Mouse (Mus musculus) forebrain, embryonic 15.5 days (tissue): Measurements from ENCODE around the gene Gm21725. TPM values are rescaled to one million over a fixed set of nuclear protein-coding genes. Genes with fewer than 3 reads are reported as not detected.
"Not testable (repeated sequence)": the region's sequence is repeated elsewhere in the genome, so short reads cannot be mapped to it uniquely, and the experiment has no call there.

Experiments used
- ATAC-seq: fragments of 200-750 bp; cut with Nextera tagmentation; replicated peaks from 2 replicates; pipeline ENCODE4 v1.8.0; 2017; ENCODE audit warnings: mild to moderate bottlenecking, moderate TSS enrichment, moderate library complexity
- H3K27ac ChIP-seq: fragments of 300-500 bp; sonication (generic); replicated peaks from 2 replicates; pipeline ENCODE4 v1.5.1; 2015; ENCODE audit warnings: mild to moderate bottlenecking, inconsistent platforms
- H3K27me3 ChIP-seq: fragments of 300-500 bp; sonication (generic); 2 replicates; pipeline ENCODE4 v1.6.1; 2015; ENCODE audit warnings: inconsistent platforms
- H3K36me3 ChIP-seq: fragments of 300-500 bp; sonication (generic); 2 replicates; pipeline ENCODE4 v1.6.1; 2015; ENCODE audit warnings: mild to moderate bottlenecking, inconsistent platforms
- H3K4me1 ChIP-seq: fragments of 300-500 bp; sonication (generic); 2 replicates; pipeline ENCODE4 v1.6.1; 2015; ENCODE audit warnings: inconsistent platforms
- H3K4me2 ChIP-seq: fragments of 300-500 bp; sonication (generic); replicated peaks from 2 replicates; pipeline ENCODE4 v1.6.1; 2015; ENCODE audit warnings: mild to moderate bottlenecking, inconsistent platforms
- H3K4me3 ChIP-seq: fragments of 300-500 bp; sonication (generic); 2 replicates; pipeline ENCODE4 v1.5.1; 2015; ENCODE audit warnings: mild to moderate bottlenecking, inconsistent platforms
- H3K9ac ChIP-seq: fragments of 300-500 bp; sonication (generic); replicated peaks from 2 replicates; pipeline ENCODE4 v1.6.1; 2015; ENCODE audit warnings: mild to moderate bottlenecking, inconsistent platforms
- H3K9me3 ChIP-seq: fragments of 300-500 bp; sonication (generic); 2 replicates; pipeline ENCODE4 v1.6.1; 2016; ENCODE audit warnings: inconsistent platforms
- WGBS: fragments of 180-500 bp; shearing (Covaris S2); methylation state at CpG from one replicate; pipeline ENCODE4 v1.1.7; 2015; ENCODE audit warnings: mixed read lengths; 5-methylcytosine and 5-hydroxymethylcytosine counted together
- polyA plus RNA-seq: library from polyadenylated mRNA; unstranded; fragments of >200 nt; fragmentation: Nextera tagmentation; extraction: Ambion mirVana; gene quantifications from 2 replicates; pipeline ENCODE4 v1.2.1, GENCODE M21; 2015

The Gm21725 gene
- not detected in 2 replicates for polyA plus RNA-seq

- not testable (repeated sequence) for H3K27ac ChIP-seq, H3K4me3 ChIP-seq, H3K9ac ChIP-seq, H3K36me3 ChIP-seq, H3K4me2 ChIP-seq, H3K9me3 ChIP-seq, ATAC-seq, H3K4me1 ChIP-seq, H3K27me3 ChIP-seq
- WGBS, result no CpG with 5 or more reads among the region's 3 CpGs
Measured at GRCm38 (mm10) chrY:13348963-13349362, at the start of gene Gm21725. TSS of gene Gm21725 (minus strand) at chrY:13349063.

Other genes starting within 250 kb of the Gm21725 start
- not detected in 2 replicates for gene Gm21891, start 215.6 kb downstream of the Gm21725 start, polyA plus RNA-seq
- gene Gm21425, start 187.1 kb downstream of the Gm21725 start, polyA plus RNA-seq, result not detected in 2 replicates
- gene Gm21828, start 125.1 kb downstream of the Gm21725 start, polyA plus RNA-seq, result not detected in 2 replicates
- gene Gm21440, start 96.7 kb downstream of the Gm21725 start, polyA plus RNA-seq, result not detected in 2 replicates
- gene Gm21454, start 96.6 kb downstream of the Gm21725 start, polyA plus RNA-seq, result not detected in 2 replicates
- not detected in 2 replicates for gene Gm21866, start 116.5 kb upstream of the Gm21725 start, polyA plus RNA-seq
- not detected in 2 replicates for gene Gm20773, start 145.0 kb upstream of the Gm21725 start, polyA plus RNA-seq